Mouse (Mus musculus) midbrain, postnatal 0 days (tissue): ENCODE measurements around the gene Mob2. TPM values are rescaled to one million over a fixed set of nuclear protein-coding genes. Genes with fewer than 3 reads are reported as not detected.
A peak's percentile ranks its signal among the peaks of the same experiment; 100 is the strongest.

Experiments used
- ATAC-seq: fragments of 200-750 bp; cut with Nextera tagmentation; 2 replicates; pipeline ENCODE4 v1.8.0; 2017; ENCODE audit warnings: moderate number of reproducible peaks, mild to moderate bottlenecking, moderate TSS enrichment, moderate library complexity; ENCODE audit not compliant: low FRiP score
- DNase-seq: peaks from one replicate; pipeline ENCODE4 v3.0.0-alpha.2; 2015; ENCODE audit warnings: low spot score
- H3K27ac ChIP-seq: fragments of 300-500 bp; sonication (generic); 2 replicates; pipeline ENCODE4 v1.5.1; 2014; ENCODE audit warnings: low read depth, mild to moderate bottlenecking, low read length, mixed read lengths
- H3K27me3 ChIP-seq: fragments of 300-500 bp; sonication (generic); 2 replicates; pipeline ENCODE4 v1.6.1; 2014; ENCODE audit warnings: low read length, control low read depth, mixed read lengths; ENCODE audit not compliant: insufficient read depth
- H3K36me3 ChIP-seq: fragments of 300-500 bp; sonication (generic); 2 replicates; pipeline ENCODE4 v1.6.1; 2014; ENCODE audit warnings: low read length, control low read depth, mixed read lengths; ENCODE audit not compliant: insufficient read depth
- H3K4me1 ChIP-seq: fragments of 300-500 bp; sonication (generic); 2 replicates; pipeline ENCODE4 v1.6.1; 2014; ENCODE audit warnings: mild to moderate bottlenecking, control low read depth, antibody characterized with exemption, low read length, mixed read lengths; ENCODE audit not compliant: insufficient read depth
- H3K4me2 ChIP-seq: fragments of 300-500 bp; sonication (generic); 2 replicates; pipeline ENCODE4 v1.6.1; 2014; ENCODE audit warnings: low read depth, mild to moderate bottlenecking, low read length, mixed read lengths; ENCODE audit not compliant: poor library complexity, severe bottlenecking
- H3K4me3 ChIP-seq: fragments of 300-500 bp; sonication (generic); 2 replicates; pipeline ENCODE4 v1.5.1; 2014; ENCODE audit warnings: low read depth, mild to moderate bottlenecking, low read length, moderate library complexity
- H3K9ac ChIP-seq: fragments of 300-500 bp; sonication (generic); replicated peaks from 2 replicates; pipeline ENCODE4 v1.6.1; 2014; ENCODE audit warnings: mild to moderate bottlenecking, low read length, moderate library complexity, mixed read lengths; ENCODE audit not compliant: poor library complexity, severe bottlenecking
- H3K9me3 ChIP-seq: fragments of 300-500 bp; sonication (generic); 2 replicates; pipeline ENCODE4 v1.6.1; 2016; ENCODE audit warnings: low read length, control low read depth
- CTCF ChIP-seq: IDR thresholded peaks from 2 replicates; pipeline ENCODE4 v1.5.1; 2016; ENCODE audit warnings: antibody characterized with exemption, mild to moderate bottlenecking
- WGBS: fragments of 180-500 bp; shearing (Covaris S2); extraction: QIAGEN DNeasy Blood & Tissue Kit; methylation state at CpG from one replicate; pipeline ENCODE4 v1.1.7; 2014; 5-methylcytosine and 5-hydroxymethylcytosine counted together
- polyA plus RNA-seq: library from polyadenylated mRNA; unstranded; fragments of >200 nt; fragmentation: Nextera tagmentation; extraction: Ambion mirVana; gene quantifications from 2 replicates; pipeline ENCODE4 v1.2.1, GENCODE M21; 2015
- total RNA-seq: library from RNA; depleted of rRNA; stranded (reverse); fragments of >200 nt; gene quantifications from 2 replicates; pipeline ENCODE4 v1.2.3, GENCODE M21; 2014

Mob2 gene
- total and polyA plus RNA-seq, 2 experiments from 2014 or later, result 31.6 to 38.0 TPM

DNA sequence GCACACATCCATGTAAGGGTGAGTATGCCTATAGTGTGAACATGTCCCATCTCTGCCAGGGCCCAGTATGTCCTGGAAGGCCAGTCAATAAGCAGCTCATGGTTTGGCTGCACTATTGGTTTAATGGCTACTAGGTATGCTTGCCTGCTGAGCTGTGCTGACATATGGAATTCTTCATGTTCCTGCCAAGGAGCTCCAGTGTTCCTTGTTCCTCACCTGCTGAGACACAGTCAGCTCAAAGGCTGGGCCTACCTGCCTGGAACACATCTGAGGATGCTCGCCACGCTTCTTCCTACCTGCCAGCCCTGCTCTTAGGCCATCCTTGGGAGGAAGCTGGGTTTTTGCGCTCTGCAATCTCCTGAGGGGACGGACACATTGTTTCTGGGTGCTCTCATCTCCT lies 81.6 kb downstream of the Mob2 start:
- Histone ChIP-seq H3K4me3 (no peak overlapping the region), H3K9ac (no peak overlapping the region), H3K4me2 (no peak overlapping the region), H3K36me3 (peaks cover 8% of the 10 kb centered on the region; the same call in 1 of the 2 replicates), H3K9me3 (no peaks in the 10 kb centered on the region), H3K27ac (no peak overlapping the region), H3K4me1 (no peaks in the 10 kb centered on the region), H3K27me3 (no peaks in the 10 kb centered on the region)
- WGBS, result 93% methylated on average over 4 of the region's 4 CpGs
- ATAC-seq (no peak), DNase-seq (no peak)
- no peak for TF ChIP-seq CTCF

DNA sequence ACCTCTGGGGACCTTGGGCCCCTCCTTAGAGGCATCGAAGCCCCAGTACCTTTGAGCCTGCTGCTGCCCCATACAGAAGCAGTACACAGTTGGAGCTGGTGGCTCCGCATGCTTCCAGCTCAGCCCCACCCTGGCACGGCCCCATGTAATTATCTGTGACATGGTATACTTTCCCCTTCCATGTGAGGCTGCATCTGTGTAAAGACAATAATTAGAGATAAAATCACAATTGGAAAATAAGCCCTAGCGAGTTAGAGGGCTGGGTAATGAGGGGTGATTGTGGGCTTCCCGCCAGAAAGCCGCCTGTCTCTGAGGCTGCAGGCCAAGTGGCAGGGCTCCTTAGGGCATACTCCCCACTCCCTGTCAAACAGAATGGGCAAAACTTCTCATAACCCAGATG lies 82.9 kb downstream of the Mob2 start:
- Histone ChIP-seq H3K4me1 (no peaks in the 10 kb centered on the region), H3K27me3 (no peaks in the 10 kb centered on the region), H3K4me2 (no peak overlapping the region), H3K9me3 (no peaks in the 10 kb centered on the region), H3K4me3 (no peak overlapping the region), H3K27ac (no peak overlapping the region), H3K9ac (no peak overlapping the region), H3K36me3 (no peaks in the 10 kb centered on the region)
- no peak for TF ChIP-seq CTCF
- DNase-seq (no peak), ATAC-seq (no peak)
- WGBS, result 46% methylated on average over 6 of the region's 6 CpGs

DNA sequence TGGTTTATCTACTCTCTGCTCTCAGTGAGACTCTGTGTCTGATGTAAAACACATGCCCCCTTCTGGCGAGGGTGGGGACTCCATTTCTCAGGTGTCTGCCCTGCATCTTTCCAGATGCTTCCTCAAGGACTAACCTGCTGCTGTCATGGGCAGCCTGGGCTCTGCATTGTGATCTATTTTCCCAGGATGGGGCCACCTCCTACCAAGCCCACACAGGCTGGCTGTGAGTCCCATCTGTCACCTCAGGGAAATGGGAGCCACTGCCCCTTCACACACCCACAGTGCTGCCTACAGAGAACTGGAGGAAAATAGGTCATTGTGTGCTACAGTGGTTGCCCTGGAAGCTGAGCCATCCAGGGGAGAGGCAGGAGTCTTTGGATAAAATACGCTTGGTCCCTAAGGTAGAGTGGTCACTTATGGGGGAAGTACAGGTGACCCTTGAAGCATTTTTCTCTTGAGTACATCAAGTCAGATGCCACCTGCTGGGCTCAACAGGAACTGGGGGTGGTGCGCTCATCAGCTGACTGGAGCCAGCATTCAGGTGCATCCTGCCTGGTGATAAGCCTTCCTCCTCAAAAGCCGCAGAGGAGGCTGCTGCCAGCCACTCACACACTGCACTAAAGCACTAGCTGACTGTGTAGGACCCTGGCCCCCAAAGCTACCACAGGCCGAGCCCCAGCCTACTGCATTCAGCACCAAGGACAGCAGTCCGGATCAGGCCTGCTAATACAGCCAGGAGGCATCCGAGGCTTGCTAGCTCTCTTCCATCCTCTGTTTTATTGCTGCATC lies 87.8 kb downstream of the Mob2 start:
- DNase-seq (no peak), ATAC-seq (peak; percentile 12; the same call in 1 of the 2 replicates)
- Histone ChIP-seq H3K36me3 (no peaks in the 10 kb centered on the region), H3K9ac (no peak overlapping the region), H3K9me3 (no peaks in the 10 kb centered on the region), H3K4me1 (peaks cover 12% of the 10 kb centered on the region; the same call in 1 of the 2 replicates), H3K27me3 (no peaks in the 10 kb centered on the region), H3K4me2 (no peak overlapping the region), H3K4me3 (no peak overlapping the region), H3K27ac (no peak overlapping the region)
- 52% methylated on average over 7 of the region's 7 CpGs for WGBS
- TF ChIP-seq CTCF, result peak; percentile 61

DNA sequence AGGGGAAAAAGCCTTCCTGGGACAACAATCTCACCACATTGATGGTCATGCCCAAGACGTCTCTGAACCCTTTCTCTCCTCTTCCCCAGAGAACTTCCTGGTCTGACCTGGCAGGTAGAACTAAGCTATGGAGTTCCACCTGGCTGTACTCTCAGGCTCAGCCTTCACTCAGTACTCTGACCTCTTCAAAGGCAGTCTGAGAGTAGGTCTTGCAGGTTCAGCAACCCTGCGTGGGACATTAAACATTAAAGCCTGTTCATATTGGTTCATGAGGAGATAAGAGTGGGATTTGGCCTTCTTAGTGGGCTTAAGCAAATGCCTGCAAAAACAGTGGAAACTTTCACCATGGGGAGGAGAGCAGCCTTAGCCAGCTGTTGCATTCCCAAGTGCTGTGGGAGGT lies 94.6 kb downstream of the Mob2 start:
- H3K36me3 ChIP-seq, result no peaks in the 10 kb centered on the region
- no peaks in the 10 kb centered on the region for H3K27me3 ChIP-seq
- peaks cover 27% of the 10 kb centered on the region; the same call in 1 of the 2 replicates for H3K4me1 ChIP-seq
- no peak overlapping the region for H3K4me3 ChIP-seq
- no peak overlapping the region for H3K4me2 ChIP-seq
- WGBS, result 89% methylated on average over 2 of the region's 2 CpGs
- ATAC-seq (no peak), DNase-seq (no peak)
- no peak overlapping the region for H3K9ac ChIP-seq
- no peak for TF ChIP-seq CTCF
- no peaks in the 10 kb centered on the region for H3K9me3 ChIP-seq
- H3K27ac ChIP-seq, result no peak overlapping the region

DNA sequence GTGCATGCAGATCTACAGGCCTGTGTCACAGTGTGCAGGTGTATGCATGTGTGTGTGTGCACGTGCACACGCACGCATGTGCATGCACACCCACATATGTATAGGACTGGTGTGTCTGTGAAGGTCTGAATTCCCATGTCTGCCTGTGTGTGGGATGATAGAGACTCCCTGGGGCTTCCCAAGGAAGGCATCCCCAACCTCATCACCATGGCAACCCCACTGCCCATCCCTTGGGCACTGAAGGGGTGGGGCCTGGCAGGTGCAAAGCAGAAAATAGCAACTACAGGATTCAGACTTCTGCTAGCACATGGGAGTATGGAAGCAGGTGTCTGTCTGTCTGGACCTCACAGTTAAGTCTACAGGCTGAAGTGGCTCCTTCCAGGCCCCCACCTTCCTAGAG lies 98.3 kb downstream of the Mob2 start:
- ATAC-seq (no peak), DNase-seq (no peak)
- H3K36me3 ChIP-seq, result no peaks in the 10 kb centered on the region
- no peak for TF ChIP-seq CTCF
- H3K27ac ChIP-seq, result no peak overlapping the region
- H3K4me2 ChIP-seq, result no peak overlapping the region
- no peaks in the 10 kb centered on the region for H3K9me3 ChIP-seq
- no peaks in the 10 kb centered on the region for H3K27me3 ChIP-seq
- H3K4me1 ChIP-seq, result peaks cover 22% of the 10 kb centered on the region; the same call in 1 of the 2 replicates
- no peak overlapping the region for H3K9ac ChIP-seq
- 100% methylated on average over 3 of the region's 3 CpGs for WGBS
- H3K4me3 ChIP-seq, result no peak overlapping the region

DNA sequence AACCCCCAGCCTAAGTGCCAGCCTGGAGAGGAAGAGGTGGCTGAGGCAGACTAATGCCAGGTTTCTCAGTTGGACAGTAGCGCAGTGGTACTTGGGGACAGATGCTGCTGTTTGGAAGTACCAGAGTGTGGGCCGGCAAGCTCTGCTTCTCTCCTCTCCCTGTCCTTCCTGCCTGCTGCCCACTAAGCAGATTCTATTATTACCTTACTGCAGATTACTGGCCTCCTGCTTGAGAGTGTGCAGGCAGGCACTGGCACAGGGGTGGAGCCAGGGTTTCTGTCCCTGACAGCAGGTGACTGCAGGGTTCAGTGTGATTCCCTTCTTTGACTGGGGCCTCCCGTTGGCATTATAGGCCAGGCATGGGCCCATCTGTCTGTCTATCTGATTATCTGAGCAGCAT lies 99.4 kb downstream of the Mob2 start:
- WGBS, result 73% methylated on average over 3 of the region's 3 CpGs
- H3K4me3 ChIP-seq, result no peak overlapping the region
- no peak overlapping the region for H3K27ac ChIP-seq
- no peaks in the 10 kb centered on the region for H3K36me3 ChIP-seq
- H3K27me3 ChIP-seq, result no peaks in the 10 kb centered on the region
- DNase-seq (no peak), ATAC-seq (no peak)
- peaks cover 26% of the 10 kb centered on the region; the same call in 1 of the 2 replicates for H3K4me1 ChIP-seq
- no peak for TF ChIP-seq CTCF
- no peak overlapping the region for H3K4me2 ChIP-seq
- H3K9me3 ChIP-seq, result no peaks in the 10 kb centered on the region
- no peak overlapping the region for H3K9ac ChIP-seq
